Mouse (Mus musculus): ENCODE results near the gene Gm2a.

- TF ChIP-seq POLR2A (IDR thresholded peaks at IDR 0.05; ENCODE audit: borderline replicate concordance, insufficient read depth, low read length) = no peak
- TF ChIP-seq CTCF (IDR thresholded peaks at IDR 0.05; ENCODE audit: borderline replicate concordance, insufficient read depth, low read depth, low read length) = no peak
Measured at GRCm38 (mm10) chr11:55117031-55117430, 19.1 kb downstream of the Gm2a start.
